Mouse (Mus musculus): ENCODE results near the gene Rasgrp2.

- TF ChIP-seq CTCF (IDR thresholded peaks at IDR 0.05; ENCODE audit: borderline replicate concordance, extremely low read depth, insufficient read depth, insufficient read length) (no peak), POLR2A (IDR thresholded peaks at IDR 0.05; ENCODE audit: borderline replicate concordance, extremely low read depth, insufficient read depth, insufficient read length, poor library complexity, severe bottlenecking) (no peak)
Measured at GRCm38 (mm10) chr19:6382323-6382924, 16.7 kb upstream of the Rasgrp2 start.

Measured in brain, embryonic 14.5 days (tissue).